ENCODE assay signal across 20 mouse cellular contexts in genomic region chr1:89939596-89939960, GRCm38 (mm10). TPM values are rescaled to one million over a fixed set of nuclear protein-coding genes. Genes with fewer than 3 reads are reported as not detected.
DNase-seq lines count a peak whose midpoint lies in the region; ATAC-seq and TF ChIP-seq lines count a peak whose summit lies in the region.
"Had no signal": no experiment of that assay in that cellular context is flagged by ENCODE, and none has a peak within 500 bp of the region (broad histone marks: within the 10 kb centered on the region; RNA-seq: fewer than 3 reads in every experiment).

No protein-coding gene starts in this region.

- H3K4me2 ChIP-seq in liver, embryonic 11.5 days, result peak overlapping the region; percentile 13; the same call in 1 of the 2 replicates
- H3K4me2 ChIP-seq in liver, postnatal 0 days (ENCODE audit: low read depth, low read length), result no peak overlapping the region
- H3K4me2 ChIP-seq in embryonic facial prominence, embryonic 11.5 days (ENCODE audit: low read depth, low read length), result no peak overlapping the region
- H3K4me2 ChIP-seq: forebrain, embryonic 13.5 days had no signal

- H3K9me3 ChIP-seq in liver, embryonic 11.5 days (ENCODE audit: control insufficient read depth, low read length), result no peaks in the 10 kb centered on the region
- H3K9me3 ChIP-seq in liver, postnatal 0 days (ENCODE audit: low read length), result no peaks in the 10 kb centered on the region
- no peaks in the 10 kb centered on the region for H3K9me3 ChIP-seq in embryonic facial prominence, embryonic 11.5 days (replicated peaks; ENCODE audit: control insufficient read depth, low read length)
- H3K9me3 ChIP-seq: forebrain, embryonic 13.5 days; limb, embryonic 13.5 days; midbrain, embryonic 10.5 days; stomach, embryonic 15.5 days had no signal

- no peaks in the 10 kb centered on the region for H3K36me3 ChIP-seq in liver, embryonic 11.5 days (ENCODE audit: control insufficient read depth, insufficient read depth, low read length)
- no peaks in the 10 kb centered on the region for H3K36me3 ChIP-seq in liver, postnatal 0 days (replicated peaks; ENCODE audit: insufficient read depth, low read length)
- H3K36me3 ChIP-seq in testis, adult 2 months (ENCODE audit: control insufficient read depth, insufficient read depth, low read length), result no peaks in the 10 kb centered on the region
- no peaks in the 10 kb centered on the region for H3K36me3 ChIP-seq in embryonic facial prominence, embryonic 11.5 days (replicated peaks; ENCODE audit: control insufficient read depth, insufficient read depth, low read depth, low read length)
- H3K36me3 ChIP-seq: limb, embryonic 13.5 days; midbrain, embryonic 10.5 days; stomach, embryonic 15.5 days had no signal

- H3K9ac ChIP-seq in liver, embryonic 11.5 days (ENCODE audit: low read depth, low read length), result no peak overlapping the region
- H3K9ac ChIP-seq in liver, postnatal 0 days (replicated peaks), result no peak overlapping the region
- H3K9ac ChIP-seq in embryonic facial prominence, embryonic 11.5 days (replicated peaks; ENCODE audit: low read length), result no peak overlapping the region
- H3K9ac ChIP-seq: forebrain, embryonic 13.5 days; limb, embryonic 13.5 days; stomach, embryonic 15.5 days had no signal

- no peak for TF ChIP-seq CTCF in liver, postnatal 0 days (IDR thresholded peaks at IDR 0.05; ENCODE audit: low read depth)
- TF ChIP-seq CTCF in testis, adult 2 months (IDR thresholded peaks at IDR 0.05; ENCODE audit: control insufficient read depth, insufficient read depth, insufficient replicate concordance, low read depth, low read length), result no peak

- TF ChIP-seq EP300 in liver, postnatal 0 days (IDR thresholded peaks at IDR 0.05; ENCODE audit: low read depth), result no peak

- H3K4me1 ChIP-seq in liver, embryonic 11.5 days (replicated peaks; ENCODE audit: control insufficient read depth, insufficient read depth, low read length), result no peaks in the 10 kb centered on the region; the same call in none of the 2 replicates
- H3K4me1 ChIP-seq in liver, postnatal 0 days (ENCODE audit: insufficient read depth), result peaks cover 6% of the 10 kb centered on the region; the same call in 1 of the 2 replicates
- H3K4me1 ChIP-seq in testis, adult 2 months (ENCODE audit: control insufficient read depth, insufficient read depth, low read length), result peaks cover 3% of the 10 kb centered on the region
- peaks cover 6% of the 10 kb centered on the region for H3K4me1 ChIP-seq in embryonic facial prominence, embryonic 11.5 days (ENCODE audit: control insufficient read depth, insufficient read depth, low read length)

- peaks cover 93% of the 10 kb centered on the region for H3K27me3 ChIP-seq in liver, embryonic 11.5 days (replicated peaks; ENCODE audit: control insufficient read depth, insufficient read depth, low read length)
- peaks cover 79% of the 10 kb centered on the region for H3K27me3 ChIP-seq in liver, postnatal 0 days (ENCODE audit: insufficient read depth, low read length)
- H3K27me3 ChIP-seq in testis, adult 2 months (ENCODE audit: control insufficient read depth, insufficient read depth, low read length), result peaks cover 3% of the 10 kb centered on the region
- H3K27me3 ChIP-seq in embryonic facial prominence, embryonic 11.5 days (ENCODE audit: control insufficient read depth, insufficient read depth, low read length), result peaks cover 53% of the 10 kb centered on the region

- no peak overlapping the region for H3K27ac ChIP-seq in liver, embryonic 11.5 days (ENCODE audit: low read depth, low read length)
- H3K27ac ChIP-seq in liver, postnatal 0 days (ENCODE audit: low read depth), result no peak overlapping the region
- H3K27ac ChIP-seq in testis, adult 2 months (ENCODE audit: control insufficient read depth, insufficient read depth, low read depth, low read length), result no peak overlapping the region
- no peak overlapping the region for H3K27ac ChIP-seq in embryonic facial prominence, embryonic 11.5 days (replicated peaks; ENCODE audit: low read depth, low read length)
- H3K27ac ChIP-seq: forebrain, embryonic 13.5 days; limb, embryonic 13.5 days; midbrain, embryonic 10.5 days; stomach, embryonic 15.5 days had no signal

- ATAC-seq in liver, embryonic 11.5 days (replicated peaks; ENCODE audit: low FRiP score), result no peak
- ATAC-seq in liver, postnatal 0 days, result no peak
- no peak for ATAC-seq in embryonic facial prominence, embryonic 11.5 days (replicated peaks; ENCODE audit: insufficient number of reproducible peaks, low FRiP score, low TSS enrichment, low read depth)
- ATAC-seq: forebrain, embryonic 13.5 days had no signal

- intact Hi-C loops in heart, postnatal 14 days (cut with DNase I), result no loop called here

- WGBS in liver, embryonic 11.5 days, result 27% methylated on average over 16 of the region's 16 CpGs
- 22% methylated on average over 16 of the region's 16 CpGs for WGBS in liver, postnatal 0 days (ENCODE audit: insufficient replicate concordance)
- 21% methylated on average over 16 of the region's 16 CpGs for WGBS in embryonic facial prominence, embryonic 11.5 days

- no peak for TF ChIP-seq POLR2A in testis, adult 2 months (IDR thresholded peaks at IDR 0.05; ENCODE audit: control insufficient read depth, low read depth, low read length)

- H3K4me3 ChIP-seq in liver, embryonic 11.5 days (ENCODE audit: low read depth, low read length), result no peak overlapping the region
- H3K4me3 ChIP-seq in liver, postnatal 0 days (ENCODE audit: low read depth, low read length), result no peak overlapping the region
- 0 out of 2 replicates have a peak overlapping the region, but pooled peaks have one; percentile 7 for H3K4me3 ChIP-seq in testis, adult 2 months (ENCODE audit: control insufficient read depth, low read depth, low read length)
- no peak overlapping the region for H3K4me3 ChIP-seq in embryonic facial prominence, embryonic 11.5 days (ENCODE audit: low read depth, low read length)
- H3K4me3 ChIP-seq: forebrain, embryonic 13.5 days; limb, embryonic 13.5 days; stomach, embryonic 15.5 days had no signal

- DNase-seq in liver, embryonic 11.5 days (ENCODE audit: low spot score), result no peak
- DNase-seq in liver, postnatal 0 days, result no peak
- DNase-seq in testis, postnatal 10 days (ENCODE audit: low spot score), result no peak
- DNase-seq in embryonic facial prominence, embryonic 11.5 days (ENCODE audit: low spot score), result peak; percentile 30
- DNase-seq in heart, postnatal 14 days, result no peak
- no peak for DNase-seq in adrenal gland, postnatal 10 days
- DNase-seq: adrenal gland, postnatal 36 days; cerebellum, adult 11 months; gastrocnemius, postnatal 36 days; kidney, adult 2 months; kidney, postnatal 25 days; thymus, adult 2 months; thymus, postnatal 4 days had no signal

RNA-seq across cellular contexts. Expression of gene Gbx2, which starts 8.6 kb away (rescaled TPM):
- polyA plus RNA-seq in liver, embryonic 11.5 days (2014; fragmentation: Nextera tagmentation; extraction: Ambion mirVana), result 2.2 and 2.9 TPM in 2 replicates
- polyA plus RNA-seq in liver, postnatal 0 days (2015; fragmentation: Nextera tagmentation; extraction: Ambion mirVana), result 0.52 and 0.57 TPM in 2 replicates
- 0.05 TPM in 1 of 2 replicates, not detected in the other for polyA plus RNA-seq in testis, adult 2 months (2012; rRNA removed)
- 5.5 and 7.2 TPM in 2 replicates for polyA plus RNA-seq in embryonic facial prominence, embryonic 11.5 days (2014; fragmentation: Nextera tagmentation; extraction: Ambion mirVana)
- total RNA-seq in heart, postnatal 14 days (2021), result not detected
- total RNA-seq in adrenal gland, postnatal 10 days (2021), result not detected
- total RNA-seq: adrenal gland, postnatal 36 days; neutrophil, adult 5-6 weeks had no signal
- polyA plus RNA-seq: heart, embryonic 16.5 days; kidney, adult 2 months had no signal
